Mouse (Mus musculus) midbrain, postnatal 0 days (tissue): ENCODE data around the gene Dph3. TPM values are rescaled to one million over a fixed set of nuclear protein-coding genes. Genes with fewer than 3 reads are reported as not detected.
A peak's percentile ranks its signal among the peaks of the same experiment; 100 is the strongest.

ENCODE experiments used
- ATAC-seq: fragments of 200-750 bp; cut with Nextera tagmentation; 2 replicates; pipeline ENCODE4 v1.8.0; 2017; ENCODE audit warnings: moderate number of reproducible peaks, mild to moderate bottlenecking, moderate TSS enrichment, moderate library complexity; ENCODE audit not compliant: low FRiP score
- DNase-seq: peaks from one replicate; pipeline ENCODE4 v3.0.0-alpha.2; 2015; ENCODE audit warnings: low spot score
- H3K27ac ChIP-seq: fragments of 300-500 bp; sonication (generic); 2 replicates; pipeline ENCODE4 v1.5.1; 2014; ENCODE audit warnings: low read depth, mild to moderate bottlenecking, low read length, mixed read lengths
- H3K27me3 ChIP-seq: fragments of 300-500 bp; sonication (generic); 2 replicates; pipeline ENCODE4 v1.6.1; 2014; ENCODE audit warnings: low read length, control low read depth, mixed read lengths; ENCODE audit not compliant: insufficient read depth
- H3K36me3 ChIP-seq: fragments of 300-500 bp; sonication (generic); 2 replicates; pipeline ENCODE4 v1.6.1; 2014; ENCODE audit warnings: low read length, control low read depth, mixed read lengths; ENCODE audit not compliant: insufficient read depth
- H3K4me1 ChIP-seq: fragments of 300-500 bp; sonication (generic); 2 replicates; pipeline ENCODE4 v1.6.1; 2014; ENCODE audit warnings: mild to moderate bottlenecking, control low read depth, antibody characterized with exemption, low read length, mixed read lengths; ENCODE audit not compliant: insufficient read depth
- H3K4me2 ChIP-seq: fragments of 300-500 bp; sonication (generic); 2 replicates; pipeline ENCODE4 v1.6.1; 2014; ENCODE audit warnings: low read depth, mild to moderate bottlenecking, low read length, mixed read lengths; ENCODE audit not compliant: poor library complexity, severe bottlenecking
- H3K4me3 ChIP-seq: fragments of 300-500 bp; sonication (generic); 2 replicates; pipeline ENCODE4 v1.5.1; 2014; ENCODE audit warnings: low read depth, mild to moderate bottlenecking, low read length, moderate library complexity
- H3K9ac ChIP-seq: fragments of 300-500 bp; sonication (generic); replicated peaks from 2 replicates; pipeline ENCODE4 v1.6.1; 2014; ENCODE audit warnings: mild to moderate bottlenecking, low read length, moderate library complexity, mixed read lengths; ENCODE audit not compliant: poor library complexity, severe bottlenecking
- H3K9me3 ChIP-seq: fragments of 300-500 bp; sonication (generic); 2 replicates; pipeline ENCODE4 v1.6.1; 2016; ENCODE audit warnings: low read length, control low read depth
- CTCF ChIP-seq: IDR thresholded peaks from 2 replicates; pipeline ENCODE4 v1.5.1; 2016; ENCODE audit warnings: antibody characterized with exemption, mild to moderate bottlenecking
- WGBS: fragments of 180-500 bp; shearing (Covaris S2); extraction: QIAGEN DNeasy Blood & Tissue Kit; methylation state at CpG from one replicate; pipeline ENCODE4 v1.1.7; 2014; 5-methylcytosine and 5-hydroxymethylcytosine counted together
- polyA plus RNA-seq: library from polyadenylated mRNA; unstranded; fragments of >200 nt; fragmentation: Nextera tagmentation; extraction: Ambion mirVana; gene quantifications from 2 replicates; pipeline ENCODE4 v1.2.1, GENCODE M21; 2015
- total RNA-seq: library from RNA; depleted of rRNA; stranded (reverse); fragments of >200 nt; gene quantifications from 2 replicates; pipeline ENCODE4 v1.2.3, GENCODE M21; 2014

The Dph3 gene
- total and polyA plus RNA-seq, 2 experiments from 2014 or later = 45.7 to 76.0 TPM

DNA sequence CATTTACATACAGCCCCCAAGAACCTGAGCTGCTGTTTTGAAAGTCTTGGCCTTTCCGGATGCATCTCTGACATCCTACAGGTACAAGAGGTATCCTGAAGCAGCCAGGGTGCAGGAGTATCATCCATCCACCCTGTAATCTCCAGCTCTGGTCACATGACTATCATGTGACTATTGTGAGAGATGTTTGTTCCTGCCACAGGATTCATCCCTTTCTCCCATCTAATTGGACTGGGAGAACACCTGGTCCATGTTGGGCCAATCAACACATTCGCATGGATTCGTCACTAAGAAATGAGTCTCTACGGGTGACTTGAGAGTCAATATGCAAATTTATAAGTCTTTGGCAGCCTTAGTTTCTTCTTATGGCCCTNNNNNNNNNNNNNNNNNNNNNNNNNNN is 24.1 kb downstream of the Dph3 start:
- Histone ChIP-seq H3K9ac (no peak overlapping the region), H3K36me3 (no peaks in the 10 kb centered on the region), H3K4me3 (no peak overlapping the region), H3K4me2 (no peak overlapping the region), H3K9me3 (no peaks in the 10 kb centered on the region), H3K4me1 (no peaks in the 10 kb centered on the region), H3K27ac (no peak overlapping the region), H3K27me3 (no peaks in the 10 kb centered on the region)
- ATAC-seq = no peak
- DNase-seq = no peak
- no peak for TF ChIP-seq CTCF
- WGBS = 91% methylated on average over 4 of the region's 4 CpGs

DNA sequence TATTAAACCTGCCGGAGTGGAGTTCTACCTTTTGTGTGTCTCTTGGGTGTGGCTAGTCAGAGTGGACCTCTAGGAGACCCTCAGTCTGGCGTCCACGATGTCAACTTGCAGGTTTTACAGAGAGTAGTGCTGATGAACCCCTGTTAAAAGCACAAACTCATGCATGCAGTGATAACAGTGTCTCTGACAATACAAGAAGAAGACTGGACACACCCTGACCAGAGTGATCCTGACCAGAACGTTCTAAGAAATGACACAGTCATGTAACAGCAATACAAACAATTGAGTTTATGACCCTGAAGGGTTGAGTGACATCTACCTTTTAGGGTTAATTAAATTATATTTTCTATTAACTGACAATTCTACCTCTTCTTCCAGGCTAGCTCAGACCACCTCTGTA is 27.9 kb downstream of the Dph3 start:
- Histone ChIP-seq H3K27me3 (no peaks in the 10 kb centered on the region), H3K36me3 (no peaks in the 10 kb centered on the region), H3K9me3 (no peaks in the 10 kb centered on the region), H3K4me3 (no peak overlapping the region), H3K4me2 (no peak overlapping the region), H3K27ac (no peak overlapping the region), H3K4me1 (no peaks in the 10 kb centered on the region), H3K9ac (no peak overlapping the region)
- 88% methylated on average over 4 of the region's 4 CpGs for WGBS
- no peak for TF ChIP-seq CTCF
- ATAC-seq = no peak
- no peak for DNase-seq

DNA sequence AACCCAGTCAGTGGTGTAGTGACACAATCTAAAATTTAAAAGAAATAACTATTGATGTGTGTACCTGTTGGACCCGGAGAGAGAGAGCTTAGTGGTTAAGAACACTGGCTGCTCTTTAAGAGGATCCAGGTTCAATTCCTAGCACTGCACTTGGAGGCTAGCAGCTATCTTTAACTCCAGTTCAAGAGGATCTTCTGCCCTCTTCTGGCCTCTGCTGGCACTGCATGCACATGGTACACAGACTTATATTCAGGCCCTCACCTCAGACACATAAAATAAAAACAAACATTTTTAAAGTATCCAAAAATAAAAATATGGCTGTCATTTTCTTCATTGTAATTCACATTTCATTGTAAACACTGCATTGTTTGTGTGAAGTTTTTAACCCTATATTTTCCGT is 28.9 kb downstream of the Dph3 start:
- WGBS = 99% methylated on average over 2 of the region's 2 CpGs
- Histone ChIP-seq H3K36me3 (no peaks in the 10 kb centered on the region), H3K4me1 (no peaks in the 10 kb centered on the region), H3K27me3 (no peaks in the 10 kb centered on the region), H3K9me3 (no peaks in the 10 kb centered on the region), H3K4me2 (no peak overlapping the region), H3K9ac (no peak overlapping the region), H3K4me3 (no peak overlapping the region), H3K27ac (no peak overlapping the region)
- ATAC-seq (no peak), DNase-seq (no peak)
- TF ChIP-seq CTCF = peak; percentile 44; the same call in 1 of the 2 replicates

DNA sequence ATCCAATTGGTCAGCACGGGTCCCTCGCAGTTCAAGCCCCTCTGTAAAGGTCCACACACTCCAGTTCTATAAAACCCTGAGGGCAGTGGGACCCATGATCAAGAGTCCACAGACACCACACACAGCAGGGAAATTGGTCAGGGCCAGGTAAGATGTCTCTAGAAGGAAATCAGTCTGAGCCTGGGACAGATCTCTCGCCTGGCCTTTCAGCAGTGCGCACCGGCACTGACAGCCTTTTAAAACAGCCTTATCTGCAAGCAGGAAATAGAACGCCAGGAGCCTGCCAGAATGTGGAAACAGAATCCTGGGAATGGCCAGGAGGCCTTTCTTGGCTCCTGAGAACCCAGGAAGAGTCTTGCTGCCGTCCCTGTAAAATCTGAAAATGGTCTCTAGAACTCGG is 29.7 kb downstream of the Dph3 start:
- DNase-seq = no peak
- H3K9me3 ChIP-seq = no peaks in the 10 kb centered on the region
- 91% methylated on average over 8 of the region's 8 CpGs for WGBS
- H3K4me3 ChIP-seq = no peak overlapping the region
- ATAC-seq = no peak
- TF ChIP-seq CTCF = no peak
- no peak overlapping the region for H3K9ac ChIP-seq
- no peak overlapping the region for H3K27ac ChIP-seq
- H3K36me3 ChIP-seq = no peaks in the 10 kb centered on the region
- H3K27me3 ChIP-seq = no peaks in the 10 kb centered on the region
- H3K4me1 ChIP-seq = no peaks in the 10 kb centered on the region
- H3K4me2 ChIP-seq = no peak overlapping the region

DNA sequence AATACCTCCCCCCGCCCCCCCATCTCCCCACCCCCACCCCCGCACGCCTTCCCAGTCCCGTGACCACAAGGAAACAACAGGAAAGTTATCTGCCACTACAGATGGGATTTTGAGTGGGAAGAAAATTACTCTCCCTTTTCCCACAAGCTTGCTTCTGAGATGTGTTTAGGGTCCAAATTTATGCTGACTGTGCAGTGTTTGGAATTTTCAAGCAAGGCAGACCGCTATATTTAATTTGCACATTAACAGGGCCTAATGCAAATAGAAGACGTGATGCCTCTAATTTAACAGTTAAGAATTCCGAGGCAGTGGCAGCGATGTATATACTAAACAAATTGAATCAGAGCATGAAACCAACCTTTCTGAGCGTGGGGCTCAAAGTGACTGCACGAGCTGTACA is 30.7 kb downstream of the Dph3 start:
- 60% methylated on average over 10 of the region's 10 CpGs for whole genome bisulfite sequencing

DNA sequence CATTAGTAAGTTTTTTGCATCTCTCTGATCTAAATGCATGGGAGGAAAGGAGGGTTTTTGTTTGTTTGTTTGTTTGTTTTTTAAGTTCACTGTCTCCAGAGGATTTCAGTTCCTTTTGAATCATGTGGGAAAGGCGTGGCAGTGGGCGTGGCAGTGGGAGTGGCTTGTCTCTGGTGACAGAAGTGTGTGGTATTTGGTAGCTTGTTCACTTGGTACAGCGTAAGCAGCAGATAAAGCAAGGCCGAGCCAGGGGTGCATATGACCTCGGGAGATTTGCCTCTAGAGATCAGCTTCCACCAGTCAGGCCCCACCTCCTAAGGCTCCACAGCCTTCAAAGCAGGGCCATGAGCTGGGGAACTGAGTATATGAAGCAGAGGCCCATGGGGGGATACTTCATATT is 31.6 kb downstream of the Dph3 start:
- Histone ChIP-seq H3K4me2 (no peak overlapping the region), H3K27me3 (no peaks in the 10 kb centered on the region), H3K4me3 (no peak overlapping the region), H3K9ac (no peak overlapping the region), H3K9me3 (no peaks in the 10 kb centered on the region), H3K4me1 (no peaks in the 10 kb centered on the region), H3K27ac (no peak overlapping the region), H3K36me3 (no peaks in the 10 kb centered on the region)
- ATAC-seq (no peak), DNase-seq (no peak)
- TF ChIP-seq CTCF = no peak
- WGBS = 80% methylated on average over 5 of the region's 5 CpGs

More for the DNA sequence above, 30.7 kb downstream of the Dph3 start:
- no peak for DNase-seq
- no peaks in the 10 kb centered on the region for H3K36me3 ChIP-seq
- H3K4me2 ChIP-seq = no peak overlapping the region
- H3K9ac ChIP-seq = no peak overlapping the region
- H3K4me3 ChIP-seq = no peak overlapping the region
- ATAC-seq = no peak
- no peak for TF ChIP-seq CTCF
- no peaks in the 10 kb centered on the region for H3K27me3 ChIP-seq
- H3K4me1 ChIP-seq = no peaks in the 10 kb centered on the region
- no peak overlapping the region for H3K27ac ChIP-seq
- H3K9me3 ChIP-seq = no peaks in the 10 kb centered on the region

DNA sequence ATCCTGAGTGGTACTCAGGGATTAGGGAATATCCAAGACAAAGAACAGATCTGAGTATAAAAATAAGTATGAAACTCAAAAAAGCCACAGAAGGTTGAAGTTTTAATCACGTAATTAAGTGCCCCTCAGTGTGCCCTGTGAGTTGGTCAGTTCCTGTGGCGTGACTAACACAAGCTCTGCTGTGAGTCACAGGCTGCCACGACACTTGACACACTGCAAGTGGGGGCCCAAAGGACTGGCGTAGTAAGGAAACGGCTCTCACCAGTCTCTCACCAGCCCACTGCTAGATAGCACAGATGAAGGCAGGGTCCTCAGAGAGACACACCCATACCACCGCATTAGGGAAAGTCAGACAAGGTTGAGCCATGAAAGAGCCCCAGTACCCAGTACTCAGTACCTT is 35.4 kb downstream of the Dph3 start:
- Histone ChIP-seq H3K9ac (no peak overlapping the region), H3K4me3 (no peak overlapping the region), H3K27me3 (no peaks in the 10 kb centered on the region), H3K4me2 (no peak overlapping the region), H3K4me1 (no peaks in the 10 kb centered on the region), H3K9me3 (no peaks in the 10 kb centered on the region), H3K27ac (no peak overlapping the region), H3K36me3 (no peaks in the 10 kb centered on the region)
- no peak for ATAC-seq
- WGBS = 88% methylated on average over 6 of the region's 6 CpGs
- no peak for DNase-seq
- no peak for TF ChIP-seq CTCF
